Mouse (Mus musculus) cerebellum, adult 11 months (tissue): ENCODE measurements around the gene Cd72.
"Not testable (repeated sequence)": the region's sequence is repeated elsewhere in the genome, so short reads cannot be mapped to it uniquely, and the experiment has no call there.

Source experiments
- DNase-seq: peaks from one replicate; pipeline ENCODE4 v3.0.0; 2022

The Cd72 gene

DNA sequence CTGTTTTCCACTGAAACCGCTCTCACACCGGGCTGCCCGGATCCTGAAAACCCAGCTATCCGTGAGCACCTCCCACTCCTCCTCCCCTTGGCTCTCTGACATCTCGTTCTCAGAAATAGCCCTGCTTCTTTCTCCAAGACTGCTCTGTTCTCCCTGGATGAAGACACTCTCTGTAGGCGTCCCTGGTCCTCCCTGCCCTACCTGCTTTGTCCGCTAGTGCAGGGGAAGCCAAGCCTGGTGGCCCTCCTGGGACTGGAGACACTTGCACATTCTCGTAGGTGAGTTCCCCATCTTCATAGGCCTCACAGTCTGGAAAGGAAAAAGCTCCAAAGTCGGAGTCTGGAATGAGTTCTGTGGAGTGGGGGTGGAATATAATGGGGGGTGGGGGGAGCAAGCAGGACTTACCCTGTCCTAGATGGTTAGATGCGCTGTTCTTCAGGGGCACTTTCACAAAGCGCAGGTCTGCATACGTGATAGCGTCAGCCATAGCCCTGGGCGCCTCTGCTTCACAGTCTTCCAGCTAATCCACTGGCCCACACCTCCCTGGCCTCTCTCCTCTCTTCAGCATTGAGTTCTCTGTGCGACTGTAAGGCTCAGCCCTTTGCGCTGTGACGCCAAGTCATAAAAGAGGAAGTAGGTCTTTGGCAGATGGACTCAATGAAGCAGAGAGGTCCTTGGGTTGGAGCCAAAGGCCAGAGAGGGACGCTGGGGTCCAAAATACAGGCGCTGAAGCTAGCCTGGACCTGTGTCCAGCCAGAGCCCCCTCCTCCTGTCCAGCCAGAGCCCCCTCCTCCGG is at the start of gene Cd72:
Cd72 (minus strand) TSS at position 588 of the 796 bp plus-strand sequence.
- DNase-seq, result no peak

- DNase-seq, result no peak
Measured at GRCm38 (mm10) chr4:43503506-43503905, 49.1 kb upstream of the Cd72 start.

GRCm38 (mm10) chr4:43503041-43503440 is 48.6 kb upstream of the Cd72 start:
- DNase-seq, result no peak

GRCm38 (mm10) chr4:43499407-43500333 is 45.2 kb upstream of the Cd72 start, which contains the start of gene Arhgef39:
TSS of gene Arhgef39 (minus strand) at chr4:43499695.
- peak; percentile 77 for DNase-seq

DNA sequence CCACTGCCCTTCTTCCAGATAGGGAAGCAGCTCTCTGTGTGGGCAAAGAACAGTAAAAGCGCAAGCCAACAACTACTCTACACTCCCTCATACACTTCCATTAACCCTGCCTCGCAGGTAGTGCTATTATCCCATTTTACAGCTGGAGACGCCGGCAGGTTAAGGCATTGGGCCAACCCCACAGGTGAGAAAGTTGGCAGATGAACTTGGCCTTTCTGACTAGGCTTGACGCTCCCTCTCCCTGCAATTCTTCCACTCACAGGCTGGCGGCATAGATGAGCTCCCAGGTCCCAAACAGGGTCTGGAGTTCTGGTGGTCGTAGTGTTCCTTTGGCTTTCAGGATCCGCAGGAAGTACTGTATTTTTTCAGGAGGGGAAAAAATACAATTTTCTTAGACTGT is 44.6 kb upstream of the Cd72 start:
- no peak for DNase-seq

- no peak for DNase-seq
Measured at GRCm38 (mm10) chr4:43497946-43498345, 43.5 kb upstream of the Cd72 start.

DNA sequence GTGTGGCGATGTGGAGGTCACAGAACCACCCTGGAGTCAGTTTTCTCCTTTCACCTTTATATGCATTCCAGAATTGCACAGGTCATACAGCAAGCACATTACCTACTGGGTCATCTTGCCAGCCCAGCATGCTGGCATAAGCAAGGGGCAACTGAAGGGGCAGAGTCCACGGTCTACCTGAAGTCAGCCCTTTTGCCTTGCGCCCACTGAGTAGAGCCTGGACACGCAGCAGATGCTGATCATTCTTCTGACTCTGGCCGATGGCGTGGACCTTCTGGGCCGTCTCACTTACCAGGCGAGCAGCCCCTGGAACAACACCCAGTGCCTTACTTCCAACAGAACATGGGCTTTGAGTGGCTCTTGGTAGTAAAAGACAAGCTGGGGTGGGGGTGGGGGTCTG is 43.0 kb upstream of the Cd72 start:
- no peak for DNase-seq

- no peak for DNase-seq
Measured at GRCm38 (mm10) chr4:43496587-43496986, 42.2 kb upstream of the Cd72 start.

DNA sequence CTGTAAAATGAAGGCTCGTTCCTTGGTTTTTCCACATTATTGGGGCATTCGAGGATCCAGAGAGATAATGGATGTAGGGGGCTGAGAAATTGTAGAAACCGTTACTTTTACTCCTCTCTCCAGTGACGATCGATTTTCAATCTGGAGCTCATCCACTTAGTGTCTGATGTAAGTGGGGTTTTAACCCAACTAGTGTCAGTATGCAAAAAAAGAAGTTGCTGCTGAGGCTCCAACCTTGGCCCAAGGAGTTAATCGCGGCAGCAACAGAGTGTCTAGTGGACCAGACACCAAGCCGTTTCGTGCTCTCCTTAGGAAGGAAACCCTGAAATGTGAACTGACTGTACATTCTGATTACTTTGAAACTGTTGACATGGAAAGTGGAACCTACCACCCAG is 39.4 kb upstream of the Cd72 start:
- no peak for DNase-seq

DNA sequence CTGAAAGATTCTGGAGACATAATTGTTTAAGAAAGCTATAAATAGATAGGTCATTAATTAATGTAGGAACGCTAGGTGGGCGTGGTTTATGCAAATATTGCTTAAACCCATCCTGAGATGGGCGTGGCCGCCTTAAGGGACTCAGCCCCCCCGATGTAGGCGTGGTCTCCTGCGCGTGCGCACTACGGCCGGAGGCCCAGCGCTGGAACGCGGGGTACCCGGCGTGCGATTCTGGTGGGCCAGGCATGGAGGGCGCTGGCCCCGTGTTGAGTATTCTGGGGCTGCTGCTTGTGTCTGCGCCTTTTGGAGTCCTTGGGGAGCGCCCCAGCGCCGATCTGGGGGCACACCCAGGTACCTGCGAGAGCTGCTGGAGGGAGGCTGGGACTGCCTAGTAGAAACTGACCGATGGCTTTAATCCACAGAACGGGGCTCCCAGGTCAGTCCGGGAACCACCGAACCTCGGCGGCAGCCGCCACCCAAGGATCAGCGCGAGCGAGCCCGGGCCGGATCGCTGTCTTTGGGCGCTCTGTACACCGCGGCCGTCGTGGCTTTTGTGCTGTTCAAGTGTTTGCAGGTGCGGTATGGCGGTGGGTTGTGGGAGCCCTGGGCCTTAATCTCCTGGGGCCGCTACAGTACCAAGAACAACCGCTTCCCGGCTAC is 38.9 kb upstream of the Cd72 start:
- peak; percentile 97 for DNase-seq

GRCm38 (mm10) chr4:43492821-43493185 is 38.4 kb upstream of the Cd72 start, which contains the start of gene Ccdc107:
TSS of gene Ccdc107 (plus strand) at chr4:43492900.
- peak; percentile 95 for DNase-seq

DNA sequence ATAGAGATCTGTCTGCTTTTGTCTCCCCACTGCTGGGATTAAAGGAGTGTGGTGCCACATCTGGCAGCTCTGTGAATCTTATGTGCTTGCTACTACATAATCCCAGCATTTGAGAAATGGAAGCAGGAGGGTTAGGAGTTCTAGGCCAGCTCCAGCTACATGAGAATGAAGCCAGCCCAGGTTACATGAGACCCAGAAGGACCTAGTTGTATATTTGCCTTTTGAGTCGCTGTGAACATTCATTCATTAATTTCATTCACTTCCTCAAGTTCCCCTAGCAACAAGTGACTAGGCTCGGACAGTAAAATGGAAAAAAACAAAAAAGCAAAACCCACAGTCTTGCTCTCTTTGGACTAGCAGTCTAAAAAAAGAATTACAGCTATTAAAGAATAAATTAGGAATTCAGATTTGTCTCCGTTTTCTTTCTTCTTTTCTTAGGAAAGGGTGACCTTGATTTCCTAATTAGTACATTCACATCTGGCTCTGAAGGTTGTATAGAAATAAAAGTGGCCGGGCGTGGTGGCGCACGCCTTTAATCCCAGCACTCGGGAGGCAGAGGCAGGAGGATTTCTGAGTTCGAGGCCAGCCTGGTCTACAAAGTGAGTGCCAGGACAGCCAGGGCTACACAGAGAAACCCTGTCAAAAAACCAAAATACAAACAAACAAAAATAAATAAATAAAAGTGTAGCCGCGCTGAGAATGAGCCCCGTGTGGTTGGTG is 37.8 kb upstream of the Cd72 start:
- no peak for DNase-seq

DNA sequence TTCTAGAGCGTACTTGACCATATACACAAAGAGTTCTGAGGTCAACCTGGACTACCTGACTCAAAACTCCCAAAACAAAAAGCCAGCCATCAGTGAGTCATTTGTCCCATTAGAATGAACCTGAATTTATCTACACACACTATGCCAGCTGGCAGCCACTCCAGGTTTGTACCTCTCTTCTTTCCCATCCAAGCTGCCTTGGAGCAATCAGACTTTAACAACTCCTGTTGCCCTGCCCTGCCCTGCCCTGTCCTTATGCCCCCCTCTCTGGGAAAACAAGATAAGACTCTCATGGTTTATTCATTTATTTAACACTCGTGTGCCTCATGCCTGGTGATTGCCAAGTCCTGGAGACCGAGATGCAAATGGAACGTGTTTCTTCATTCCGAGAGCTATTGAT is 36.4 kb upstream of the Cd72 start:
- no peak for DNase-seq

DNA sequence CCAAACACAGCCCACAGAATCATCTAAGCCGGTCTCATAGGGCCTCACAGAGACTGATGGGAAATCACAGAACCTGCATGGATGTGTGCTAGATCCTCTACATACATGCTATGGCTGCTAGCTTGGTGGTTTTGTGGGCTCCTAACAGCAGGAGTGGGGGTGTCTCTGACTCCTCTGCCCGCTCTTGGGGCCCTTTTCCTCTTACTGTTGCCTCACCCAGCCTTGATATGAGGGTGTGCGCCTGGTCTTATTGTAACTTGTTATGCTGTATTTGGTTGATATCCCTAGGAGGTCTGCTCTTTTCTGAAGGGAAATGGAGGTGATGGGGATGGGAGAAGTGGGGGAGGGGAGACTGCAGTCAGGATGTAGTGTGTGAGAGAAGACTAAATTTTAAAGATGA is 35.2 kb upstream of the Cd72 start:
- DNase-seq, result no peak

DNA sequence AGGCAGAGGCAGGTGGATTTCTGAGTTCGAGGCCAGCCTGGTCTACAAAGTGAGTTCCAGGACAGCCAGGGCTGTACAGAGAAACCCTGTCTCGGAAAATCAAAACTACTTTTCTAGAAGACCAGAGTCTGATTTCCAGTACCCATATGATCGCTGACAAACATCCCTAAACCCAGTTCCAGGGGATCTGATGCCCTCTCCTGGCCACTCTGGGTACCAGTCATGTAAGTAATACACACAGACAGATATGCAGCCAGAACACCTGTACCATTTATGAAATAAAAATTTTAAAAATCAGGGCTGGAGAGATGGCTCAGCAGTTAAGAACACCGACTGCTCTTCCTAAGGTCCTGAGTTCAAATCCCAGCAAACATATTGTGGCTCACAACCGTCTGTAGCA is 31.2 kb upstream of the Cd72 start:
- DNase-seq, result not testable (repeated sequence)

DNA sequence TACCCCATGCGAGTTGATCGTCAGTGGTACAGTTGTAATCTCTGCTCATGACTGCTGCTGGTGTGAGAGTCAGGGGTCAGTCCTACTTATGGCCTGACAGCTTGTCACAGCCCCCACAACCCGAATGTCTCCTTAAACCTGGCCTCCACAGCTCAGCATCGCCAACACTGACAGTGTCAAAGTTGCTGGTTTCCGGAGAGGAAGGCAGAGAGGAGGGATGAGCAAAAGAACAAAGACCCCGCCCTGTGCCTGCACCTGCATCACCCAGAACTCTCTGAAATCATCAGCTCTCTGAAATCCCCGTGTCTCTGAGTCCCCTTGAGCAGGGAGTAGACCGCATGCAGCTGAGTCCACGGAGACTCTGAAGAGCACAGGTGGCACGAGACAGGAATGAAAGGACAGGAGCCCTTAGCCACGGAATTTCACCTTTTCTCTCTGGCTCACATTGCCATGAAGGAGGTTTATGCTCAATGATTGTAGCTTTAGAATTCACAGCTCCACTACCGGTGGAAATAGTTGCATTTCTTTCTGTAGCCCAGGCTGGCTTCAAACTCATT is 29.2 kb upstream of the Cd72 start, which contains the start of gene Sit1:
Sit1 (minus strand) TSS at position 200 of the 557 bp plus-strand sequence.
- DNase-seq, result no peak

DNA sequence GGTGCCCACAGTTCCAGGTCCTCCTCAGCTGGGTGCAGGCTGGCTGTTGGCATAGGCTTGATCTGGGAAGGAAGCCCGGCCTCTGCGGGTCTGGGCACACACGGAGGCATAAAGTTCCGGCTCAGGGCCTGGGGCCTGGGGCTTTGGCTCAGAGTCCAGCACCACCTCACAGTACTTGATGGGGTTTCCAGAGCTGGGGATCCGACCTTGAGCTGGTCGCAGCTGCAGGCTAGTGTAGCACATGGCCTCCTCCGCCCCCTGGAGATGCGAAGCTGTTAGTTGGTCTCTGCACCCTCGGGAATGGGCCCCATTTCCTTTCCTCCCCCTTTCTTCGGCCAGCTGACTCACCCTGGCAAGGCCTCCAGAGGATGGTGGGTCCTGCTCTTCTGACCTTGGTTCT is 28.2 kb upstream of the Cd72 start:
- no peak for DNase-seq

GRCm38 (mm10) chr4:43481894-43482456 is 27.5 kb upstream of the Cd72 start:
- DNase-seq, result no peak

GRCm38 (mm10) chr4:43480985-43481384 is 26.6 kb upstream of the Cd72 start:
- no peak for DNase-seq

- no peak for DNase-seq
Measured at GRCm38 (mm10) chr4:43478906-43479832, 24.7 kb upstream of the Cd72 start.

- no peak for DNase-seq
Measured at GRCm38 (mm10) chr4:43478534-43478858, 24.1 kb upstream of the Cd72 start.
